Mouse (Mus musculus) heart, embryonic 11.5 days (tissue): ENCODE measurements around the gene Med4. TPM values are rescaled to one million over a fixed set of nuclear protein-coding genes. Genes with fewer than 3 reads are reported as not detected.

Experiments used
- ATAC-seq: fragments of 200-750 bp; cut with Nextera tagmentation; replicated peaks from 2 replicates; pipeline ENCODE4 v1.8.0; 2017; ENCODE audit warnings: moderate library complexity; ENCODE audit not compliant: insufficient number of reproducible peaks, low FRiP score, low TSS enrichment
- H3K27ac ChIP-seq: fragments of 300-500 bp; sonication (generic); 2 replicates; pipeline ENCODE4 v1.5.1; 2014; ENCODE audit warnings: mild to moderate bottlenecking, low read depth, low read length
- H3K27me3 ChIP-seq: fragments of 300-500 bp; sonication (generic); 2 replicates; pipeline ENCODE4 v1.6.1; 2014; ENCODE audit warnings: mild to moderate bottlenecking, low read length, mixed read lengths; ENCODE audit not compliant: control insufficient read depth, insufficient read depth
- H3K36me3 ChIP-seq: fragments of 300-500 bp; sonication (generic); 2 replicates; pipeline ENCODE4 v1.6.1; 2014; ENCODE audit warnings: mild to moderate bottlenecking, low read length, moderate library complexity, mixed read lengths; ENCODE audit not compliant: control insufficient read depth, insufficient read depth
- H3K4me1 ChIP-seq: fragments of 300-500 bp; sonication (generic); 2 replicates; pipeline ENCODE4 v1.6.1; 2014; ENCODE audit warnings: low read length; ENCODE audit not compliant: control insufficient read depth, insufficient read depth
- H3K4me2 ChIP-seq: fragments of 300-500 bp; sonication (generic); 2 replicates; pipeline ENCODE4 v1.6.1; 2014; ENCODE audit warnings: mild to moderate bottlenecking, moderate library complexity
- H3K4me3 ChIP-seq: fragments of 300-500 bp; sonication (generic); 2 replicates; pipeline ENCODE4 v1.5.1; 2014; ENCODE audit warnings: low read depth, low read length
- H3K9ac ChIP-seq: fragments of 300-500 bp; sonication (generic); 2 replicates; pipeline ENCODE4 v1.6.1; 2014; ENCODE audit warnings: mild to moderate bottlenecking, low read depth, low read length, moderate library complexity
- H3K9me3 ChIP-seq: fragments of 300-500 bp; sonication (generic); replicated peaks from 2 replicates; pipeline ENCODE4 v1.6.1; 2016; ENCODE audit warnings: low read length; ENCODE audit not compliant: control insufficient read depth
- WGBS: fragments of 180-500 bp; shearing (Covaris S2); extraction: QIAGEN DNeasy Blood & Tissue Kit; methylation state at CpG from one replicate; pipeline ENCODE4 v1.1.7; 2014; ENCODE audit not compliant: insufficient replicate concordance; 5-methylcytosine and 5-hydroxymethylcytosine counted together
- polyA plus RNA-seq: library from polyadenylated mRNA; unstranded; fragments of >200 nt; fragmentation: Nextera tagmentation; extraction: Ambion mirVana; gene quantifications from 2 replicates; pipeline ENCODE4 v1.2.1, GENCODE M21; 2014

The Med4 gene
- polyA plus RNA-seq, 1 experiment from 2014 or later: 60.8 TPM

GRCm38 (mm10) chr14:73543781-73544180 lies 34.0 kb downstream of the Med4 start:
- no peak overlapping the region for H3K4me3 ChIP-seq
- H3K4me2 ChIP-seq: no peak overlapping the region
- no peak overlapping the region for H3K9ac ChIP-seq
- no peaks in the 10 kb centered on the region for H3K9me3 ChIP-seq
- H3K36me3 ChIP-seq: no peaks in the 10 kb centered on the region
- H3K27me3 ChIP-seq: no peaks in the 10 kb centered on the region
- no peaks in the 10 kb centered on the region for H3K4me1 ChIP-seq
- WGBS: 75% methylated on average over 6 of the region's 6 CpGs
- H3K27ac ChIP-seq: no peak overlapping the region
- ATAC-seq: no peak

GRCm38 (mm10) chr14:73547034-73547433 lies 37.2 kb downstream of the Med4 start:
- no peaks in the 10 kb centered on the region for H3K9me3 ChIP-seq
- 53% methylated on average over 4 of the region's 4 CpGs for WGBS
- no peak for ATAC-seq
- H3K9ac ChIP-seq: no peak overlapping the region
- H3K27ac ChIP-seq: no peak overlapping the region
- no peaks in the 10 kb centered on the region for H3K4me1 ChIP-seq
- no peaks in the 10 kb centered on the region for H3K27me3 ChIP-seq
- no peak overlapping the region for H3K4me2 ChIP-seq
- H3K36me3 ChIP-seq: no peaks in the 10 kb centered on the region
- no peak overlapping the region for H3K4me3 ChIP-seq

DNA sequence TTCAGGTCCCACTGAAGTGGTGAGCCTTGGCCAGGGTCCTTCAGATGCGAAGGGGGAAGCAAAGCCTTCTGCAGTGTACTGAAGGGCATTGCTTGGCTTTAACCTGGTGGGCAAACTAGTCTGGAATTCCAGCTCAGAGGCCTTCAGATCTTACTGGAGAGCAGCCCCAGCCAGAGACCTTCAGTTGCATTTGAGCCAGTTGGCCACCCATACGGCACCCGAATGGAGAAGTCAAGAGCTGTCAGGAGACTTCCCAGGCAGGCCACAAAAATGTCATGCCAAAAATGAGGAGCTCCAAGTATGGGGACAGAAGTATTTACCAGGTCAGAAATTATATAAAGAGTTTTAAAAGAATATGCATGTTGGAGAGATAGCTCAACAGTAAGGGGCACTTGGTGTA lies 38.2 kb downstream of the Med4 start, which contains the start of gene Nudt15:
Gene Nudt15 (minus strand): TSS at position 192 of the 400 bp plus-strand sequence.
- Histone ChIP-seq H3K4me1 (peaks cover 5% of the 10 kb centered on the region; the same call in 1 of the 2 replicates), H3K27ac (no peak within 1 kb of the TSS), H3K9me3 (no peaks in the 10 kb centered on the region), H3K36me3 (no peaks in the 10 kb centered on the region), H3K4me2 (no peak within 1 kb of the TSS), H3K27me3 (no peaks in the 10 kb centered on the region), H3K9ac (no peak within 1 kb of the TSS), H3K4me3 (no peak within 1 kb of the TSS)
- WGBS: 83% methylated on average over 3 of the region's 3 CpGs
- no peak for ATAC-seq

GRCm38 (mm10) chr14:73550291-73550690 lies 40.5 kb downstream of the Med4 start:
- H3K9ac ChIP-seq: no peak overlapping the region
- no peak overlapping the region for H3K4me3 ChIP-seq
- ATAC-seq: no peak
- no peak overlapping the region for H3K27ac ChIP-seq
- 37% methylated on average over 3 of the region's 3 CpGs for WGBS
- H3K4me2 ChIP-seq: no peak overlapping the region
- H3K36me3 ChIP-seq: no peaks in the 10 kb centered on the region
- H3K4me1 ChIP-seq: peaks cover 10% of the 10 kb centered on the region
- no peaks in the 10 kb centered on the region for H3K27me3 ChIP-seq
- H3K9me3 ChIP-seq: no peaks in the 10 kb centered on the region

GRCm38 (mm10) chr14:73550732-73551131 lies 40.9 kb downstream of the Med4 start:
- Histone ChIP-seq H3K27ac (no peak overlapping the region), H3K4me2 (no peak overlapping the region), H3K27me3 (no peaks in the 10 kb centered on the region), H3K4me1 (peaks cover 10% of the 10 kb centered on the region), H3K9me3 (no peaks in the 10 kb centered on the region), H3K9ac (no peak overlapping the region), H3K4me3 (no peak overlapping the region), H3K36me3 (no peaks in the 10 kb centered on the region)
- ATAC-seq: no peak
- WGBS: 41% methylated on average over 8 of the region's 8 CpGs

DNA sequence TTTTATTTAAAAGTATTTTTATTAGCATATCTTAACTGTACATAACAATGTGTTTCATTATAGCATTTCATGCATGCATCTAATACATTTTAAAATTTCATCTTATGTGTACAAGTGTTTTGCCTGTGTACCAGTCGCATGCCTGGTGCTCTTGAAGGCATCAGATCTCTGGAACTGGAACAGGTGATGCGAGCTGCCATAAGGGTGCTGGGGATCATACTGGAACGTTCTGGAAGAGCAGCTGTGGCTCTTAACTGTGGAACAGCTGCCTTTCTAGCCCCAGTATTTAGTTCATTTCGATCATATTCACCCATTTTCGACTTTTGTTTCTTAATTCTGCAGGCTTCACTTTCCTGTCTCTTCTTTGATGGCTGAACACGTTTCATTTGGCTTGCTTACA lies 41.3 kb downstream of the Med4 start:
- H3K4me1 ChIP-seq: peaks cover 10% of the 10 kb centered on the region
- H3K9me3 ChIP-seq: no peaks in the 10 kb centered on the region
- 0 out of 2 replicates have a peak, but pooled peaks cover 2% of the 10 kb centered on the region for H3K36me3 ChIP-seq
- WGBS: 79% methylated on average over 6 of the region's 6 CpGs
- H3K27ac ChIP-seq: no peak overlapping the region
- no peaks in the 10 kb centered on the region for H3K27me3 ChIP-seq
- ATAC-seq: no peak
- H3K4me3 ChIP-seq: no peak overlapping the region
- H3K4me2 ChIP-seq: no peak overlapping the region
- no peak overlapping the region for H3K9ac ChIP-seq

DNA sequence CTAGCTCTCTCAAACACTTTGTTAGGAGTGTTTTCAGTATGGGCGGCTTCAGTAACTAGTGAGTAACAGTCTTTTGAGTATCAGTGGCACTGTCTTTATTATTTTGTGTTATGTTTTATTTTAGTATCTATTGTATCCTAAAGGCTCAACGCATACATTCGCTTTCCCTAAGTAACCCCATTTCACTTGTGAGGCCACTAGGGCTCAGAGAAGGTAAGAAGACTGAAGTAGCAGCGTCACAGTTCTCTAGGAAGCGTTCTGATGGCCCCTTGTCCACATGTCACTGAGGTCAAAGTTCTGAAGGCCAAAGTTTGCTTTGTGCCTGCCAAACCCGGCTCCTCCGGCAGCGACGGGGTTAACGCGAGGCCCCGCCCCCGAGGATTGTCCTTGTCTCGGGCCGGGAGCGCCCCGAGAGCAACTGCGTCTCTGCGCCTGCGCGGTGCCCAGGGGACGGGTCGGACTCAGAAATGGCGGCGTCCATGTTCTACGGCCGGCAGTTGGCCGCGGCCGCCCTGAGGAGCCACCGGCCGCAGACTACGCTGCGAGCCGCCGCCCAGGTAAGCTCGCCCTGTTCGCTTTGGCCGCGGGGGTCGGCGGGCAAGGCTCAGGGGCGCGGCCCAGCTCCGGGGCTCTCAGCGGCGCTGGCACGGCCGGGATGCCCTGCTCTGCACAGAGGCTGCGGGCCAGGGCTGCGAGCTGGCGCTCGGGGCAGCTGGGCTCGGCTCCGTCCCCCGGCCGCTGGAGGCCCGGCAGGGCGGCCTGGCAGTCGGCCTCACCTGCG lies 42.7 kb downstream of the Med4 start:
- Histone ChIP-seq H3K9ac (peak overlapping the region; percentile 98), H3K4me3 (peak overlapping the region; percentile 100), H3K36me3 (0 out of 2 replicates have a peak, but pooled peaks cover 3% of the 10 kb centered on the region), H3K4me1 (peaks cover 10% of the 10 kb centered on the region), H3K9me3 (no peaks in the 10 kb centered on the region), H3K27ac (peak overlapping the region; percentile 62), H3K4me2 (peak overlapping the region; percentile 90), H3K27me3 (no peaks in the 10 kb centered on the region)
- peak; percentile 92 for ATAC-seq
- 5% methylated on average over 56 of the region's 61 CpGs for WGBS

DNA sequence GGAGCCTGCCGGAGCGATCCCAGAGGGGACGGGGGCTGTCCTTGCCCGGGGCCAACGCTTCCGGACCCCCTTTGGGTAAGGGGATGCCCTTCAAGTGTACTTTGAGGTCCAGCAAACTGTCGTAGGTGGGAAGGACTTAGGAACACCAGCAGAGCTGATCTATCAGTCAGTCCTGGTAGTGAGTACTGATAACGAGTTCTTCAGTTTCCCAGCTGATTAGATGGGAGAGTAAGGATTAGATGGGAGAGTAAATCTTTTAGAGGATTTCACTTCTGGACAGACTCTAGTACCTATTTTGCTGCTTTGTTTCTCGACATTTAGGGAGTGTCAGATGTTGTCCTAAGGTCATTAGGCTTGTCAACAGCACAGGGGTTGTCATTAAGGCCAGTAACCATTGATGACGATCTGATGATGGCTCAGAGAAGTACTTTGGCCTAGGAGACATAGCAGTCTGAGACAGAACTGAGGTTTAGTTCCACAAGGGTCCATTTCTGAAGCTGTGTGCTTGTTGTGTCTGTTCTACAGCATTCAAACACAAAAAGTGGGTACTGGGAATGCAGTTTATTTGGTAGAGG lies 43.4 kb downstream of the Med4 start:
- WGBS: under 1% methylated on average over 10 of the region's 10 CpGs
- H3K9me3 ChIP-seq: no peaks in the 10 kb centered on the region
- H3K27ac ChIP-seq: peak overlapping the region; percentile 62
- H3K4me3 ChIP-seq: peak overlapping the region; percentile 100
- H3K4me2 ChIP-seq: peak overlapping the region; percentile 90
- 0 out of 2 replicates have a peak, but pooled peaks cover 3% of the 10 kb centered on the region for H3K36me3 ChIP-seq
- peak; percentile 28 for ATAC-seq
- H3K9ac ChIP-seq: peak overlapping the region; percentile 98
- H3K4me1 ChIP-seq: peaks cover 10% of the 10 kb centered on the region
- no peaks in the 10 kb centered on the region for H3K27me3 ChIP-seq
